Mouse (Mus musculus) activated CD4-positive, CD25-positive, alpha-beta regulatory T cell, adult 9 weeks (primary cell): ENCODE measurements around the gene Heatr4. TPM values are rescaled to one million over a fixed set of nuclear protein-coding genes. Genes with fewer than 3 reads are reported as not detected.

Experiments
- polyA plus RNA-seq: library from polyadenylated mRNA; unstranded; fragments of 100-300 nt; shearing (Covaris generic); gene quantifications from one replicate; pipeline ENCODE4 v1.2.1, GENCODE M21; 2017

Gene Heatr4
- not detected for polyA plus RNA-seq

DNA sequence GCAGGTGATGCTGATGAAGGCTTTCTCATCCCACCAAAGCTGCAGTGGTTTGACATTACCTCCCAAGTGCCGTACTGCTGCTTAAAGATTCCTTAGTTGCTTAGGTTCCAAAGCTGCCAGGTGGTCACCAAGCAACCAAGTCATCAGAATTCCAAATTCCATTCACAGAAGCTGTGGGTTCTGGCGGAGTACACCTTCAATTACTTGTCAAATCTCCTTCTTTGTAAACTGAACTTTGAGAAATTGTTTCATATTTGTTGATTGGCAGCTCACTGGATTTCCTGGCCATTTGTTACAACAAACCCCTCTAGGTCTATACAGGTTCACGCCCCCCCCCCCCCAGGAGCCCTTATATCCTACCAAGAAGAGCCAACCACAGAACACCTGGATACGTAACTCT lies at the start of gene Heatr4:
Gene Heatr4, minus strand, starts transcription at position 101 of the 400 bp plus-strand sequence.

DNA sequence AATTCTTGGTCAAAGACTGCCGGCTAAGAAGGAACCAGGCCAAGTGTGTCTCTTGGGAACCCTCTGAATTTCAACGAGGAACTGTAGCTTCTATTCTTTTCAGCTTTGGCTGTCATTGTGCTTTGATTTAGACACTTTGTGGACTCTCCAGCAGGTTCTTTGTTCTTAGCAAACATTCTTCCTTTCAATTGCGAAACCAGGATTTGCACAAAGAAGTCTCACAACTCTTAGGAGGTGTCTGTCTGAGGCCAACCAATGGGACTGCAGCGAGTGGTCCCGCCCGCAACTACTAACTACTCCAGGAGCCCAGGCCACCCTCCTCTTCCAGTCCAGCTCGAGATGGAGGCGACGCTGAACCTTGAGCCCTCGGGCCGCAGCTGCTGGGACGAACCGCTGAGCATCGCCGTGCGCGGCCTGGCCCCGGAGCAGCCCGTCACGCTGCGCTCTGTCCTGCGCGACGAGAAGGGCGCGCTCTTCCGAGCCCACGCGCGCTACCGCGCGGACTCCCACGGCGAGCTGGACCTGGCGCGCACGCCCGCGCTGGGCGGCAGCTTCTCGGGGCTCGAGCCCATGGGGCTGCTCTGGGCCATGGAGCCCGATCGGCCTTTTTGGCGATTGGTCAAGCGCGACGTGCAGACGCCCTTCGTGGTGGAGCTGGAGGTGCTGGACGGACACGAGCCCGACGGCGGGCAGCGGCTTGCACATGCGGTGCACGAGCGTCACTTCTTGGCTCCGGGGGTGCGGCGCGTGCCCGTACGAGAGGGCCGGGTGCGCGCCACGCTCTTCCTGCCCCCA lies 24.7 kb upstream of the Heatr4 start, which contains the start of gene Acot1:
Gene Acot1, plus strand, starts transcription at position 320 of the 795 bp plus-strand sequence.

DNA sequence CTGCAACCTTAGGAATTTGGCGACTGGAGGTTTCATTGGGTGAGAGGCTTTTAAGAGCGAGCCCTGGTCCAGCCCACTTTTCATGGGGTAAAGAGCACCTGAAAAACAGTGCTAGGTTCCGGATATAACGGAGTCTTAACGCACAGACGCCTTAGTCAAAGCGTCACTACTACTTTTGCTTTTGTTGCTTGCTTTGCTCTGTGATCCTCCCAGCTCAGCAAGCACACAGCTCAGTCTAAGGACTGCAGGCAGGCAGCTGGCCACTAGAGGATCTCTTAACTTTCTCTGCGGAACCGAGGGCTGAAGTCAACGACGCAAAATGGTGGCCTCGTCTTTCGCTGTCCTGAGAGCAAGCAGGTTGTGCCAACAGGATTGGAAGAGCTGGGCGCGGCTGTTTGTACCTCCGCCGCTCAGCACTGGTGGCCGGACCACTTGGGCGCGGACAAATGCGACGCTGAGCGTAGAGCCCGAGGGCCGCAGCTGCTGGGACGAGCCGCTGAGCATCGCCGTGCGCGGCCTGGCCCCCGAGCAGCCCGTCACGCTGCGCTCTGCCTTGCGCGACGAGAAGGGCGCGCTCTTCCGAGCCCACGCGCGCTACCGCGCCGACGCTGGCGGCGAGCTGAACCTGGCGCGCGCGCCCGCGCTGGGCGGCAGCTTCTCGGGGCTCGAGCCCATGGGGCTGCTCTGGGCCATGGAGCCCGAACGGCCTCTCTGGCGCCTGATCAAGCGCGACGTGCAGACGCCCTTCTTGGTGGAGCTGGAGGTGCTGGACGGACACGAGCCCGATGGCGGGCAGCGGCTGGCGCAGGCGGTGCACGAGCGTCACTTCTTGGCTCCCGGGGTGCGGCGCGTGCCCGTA lies 3.2 kb upstream of the Heatr4 start, which contains the start of gene Acot2:
Gene Acot2, plus strand, starts transcription at position 279 of the 859 bp plus-strand sequence.

DNA sequence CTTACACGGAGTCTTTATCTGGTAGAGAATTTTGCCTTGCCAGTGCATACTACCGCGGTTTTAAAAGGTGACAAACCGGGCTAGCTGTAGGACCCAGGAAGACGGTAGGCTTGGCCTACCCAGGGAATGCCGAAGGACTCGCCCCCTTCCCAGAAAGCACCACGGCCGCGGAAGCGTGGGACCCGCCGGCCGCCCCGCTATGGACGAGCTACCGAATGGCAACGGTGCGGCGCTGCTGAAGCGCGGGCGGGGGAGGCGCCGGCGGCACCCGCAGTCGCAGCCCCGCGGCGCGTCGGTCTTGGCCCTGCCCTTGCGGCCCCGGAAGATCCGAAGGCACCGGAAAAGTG lies 34.2 kb downstream of the Heatr4 start, which contains the start of gene Riox1:
Gene Riox1, plus strand, starts transcription at position 116 of the 347 bp plus-strand sequence.

DNA sequence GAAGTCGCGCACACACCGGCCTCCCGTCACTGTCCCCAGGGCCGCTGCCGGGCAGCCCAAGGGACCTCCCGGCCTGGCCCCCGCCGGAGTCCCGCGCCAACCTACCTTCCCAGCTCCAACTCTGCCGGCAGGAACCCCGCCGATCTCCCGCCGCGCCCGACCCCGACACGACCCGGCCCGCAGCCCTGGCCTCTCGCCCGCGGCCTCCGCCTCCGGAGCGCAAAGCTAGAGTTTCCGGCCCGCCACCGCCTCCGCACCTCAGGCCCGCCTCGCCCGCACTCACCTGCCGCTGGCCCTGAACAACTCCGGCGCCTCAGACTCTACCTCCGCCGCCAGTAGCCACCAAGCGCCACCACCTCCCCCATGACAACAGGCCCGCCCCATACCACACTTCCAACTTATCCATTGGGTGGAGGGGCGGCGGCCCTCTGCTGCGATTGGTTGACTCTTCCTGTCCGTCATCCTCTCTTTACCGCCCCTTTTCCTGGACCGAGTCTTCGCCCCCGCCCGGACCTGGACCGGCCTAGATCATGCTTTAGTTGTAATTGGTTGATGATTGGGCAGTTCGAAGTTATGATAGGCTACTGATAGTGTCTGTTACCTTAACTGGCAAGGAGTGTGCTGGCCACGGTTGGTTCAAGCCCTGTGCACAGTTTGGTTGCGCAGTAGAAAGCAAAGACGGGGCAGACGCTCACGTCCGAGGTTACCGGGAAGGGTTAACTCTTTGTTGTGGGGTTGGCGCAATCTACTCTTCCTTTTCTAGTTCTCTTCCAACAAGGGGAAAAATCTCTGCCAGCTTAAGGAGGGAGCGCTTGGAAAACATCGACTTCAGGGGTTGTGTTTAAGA lies 62.9 kb downstream of the Heatr4 start, which contains the start of gene Numb:
Gene Numb, minus strand, starts transcription at position 400 of the 847 bp plus-strand sequence.

Other genes starting within 250 kb of the Heatr4 start
- gene Papln, start 221.2 kb downstream of the Heatr4 start, polyA plus RNA-seq: not detected
- gene Numb, start 62.9 kb downstream of the Heatr4 start, polyA plus RNA-seq: 41.6 TPM
- 2.0 TPM for gene Riox1, start 34.2 kb downstream of the Heatr4 start, polyA plus RNA-seq
- gene Acot2, start 3.0 kb upstream of the Heatr4 start, polyA plus RNA-seq: 1.5 TPM
- gene Acot1, start 24.6 kb upstream of the Heatr4 start, polyA plus RNA-seq: not detected
- not detected for gene Acot4, start 53.5 kb upstream of the Heatr4 start, polyA plus RNA-seq
- gene Gm49366, start 54.1 kb upstream of the Heatr4 start, polyA plus RNA-seq: not detected
- not detected for gene Acot3, start 67.3 kb upstream of the Heatr4 start, polyA plus RNA-seq
- not detected for gene Acot5, start 84.5 kb upstream of the Heatr4 start, polyA plus RNA-seq
- gene Acot6, start 115.8 kb upstream of the Heatr4 start, polyA plus RNA-seq: 0.75 TPM
- gene Dnal1, start 129.5 kb upstream of the Heatr4 start, polyA plus RNA-seq: 0.86 TPM
- gene Pnma1, start 163.6 kb upstream of the Heatr4 start, polyA plus RNA-seq: not detected
- 28.9 TPM for gene Elmsan1, start 234.0 kb upstream of the Heatr4 start, polyA plus RNA-seq